Mouse (Mus musculus): ENCODE data around the gene Psmd7.

DNA sequence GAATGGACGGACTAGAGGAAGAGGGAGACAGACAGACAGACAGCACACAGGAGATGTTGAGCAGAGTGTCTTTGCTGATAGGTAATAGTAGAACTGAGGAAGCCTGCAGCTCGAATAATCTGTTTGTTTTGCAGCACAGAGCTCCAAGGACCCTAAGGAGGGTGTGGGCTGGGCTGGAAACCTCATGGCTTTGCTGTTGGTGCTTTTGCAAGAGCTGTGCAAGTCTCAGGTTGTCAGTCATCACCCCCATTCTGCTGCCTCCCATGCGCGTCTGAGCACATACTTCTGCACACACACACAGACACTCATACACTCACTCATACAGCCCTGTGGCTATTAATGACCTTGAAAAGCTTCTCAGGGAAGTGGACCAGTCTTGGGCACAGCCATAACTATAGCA, 50.8 kb downstream of the Psmd7 start:
- TF ChIP-seq CTCF (conservative IDR thresholded peaks at IDR 0.05; ENCODE audit: low read length), result no peak
- TF ChIP-seq NANOG (IDR thresholded peaks at IDR 0.05; ENCODE audit: borderline replicate concordance, low read length), result no peak

Measured in E14TG2a.4 (cell line).